Mouse (Mus musculus): ENCODE results near the gene Pdzrn4.

DNA sequence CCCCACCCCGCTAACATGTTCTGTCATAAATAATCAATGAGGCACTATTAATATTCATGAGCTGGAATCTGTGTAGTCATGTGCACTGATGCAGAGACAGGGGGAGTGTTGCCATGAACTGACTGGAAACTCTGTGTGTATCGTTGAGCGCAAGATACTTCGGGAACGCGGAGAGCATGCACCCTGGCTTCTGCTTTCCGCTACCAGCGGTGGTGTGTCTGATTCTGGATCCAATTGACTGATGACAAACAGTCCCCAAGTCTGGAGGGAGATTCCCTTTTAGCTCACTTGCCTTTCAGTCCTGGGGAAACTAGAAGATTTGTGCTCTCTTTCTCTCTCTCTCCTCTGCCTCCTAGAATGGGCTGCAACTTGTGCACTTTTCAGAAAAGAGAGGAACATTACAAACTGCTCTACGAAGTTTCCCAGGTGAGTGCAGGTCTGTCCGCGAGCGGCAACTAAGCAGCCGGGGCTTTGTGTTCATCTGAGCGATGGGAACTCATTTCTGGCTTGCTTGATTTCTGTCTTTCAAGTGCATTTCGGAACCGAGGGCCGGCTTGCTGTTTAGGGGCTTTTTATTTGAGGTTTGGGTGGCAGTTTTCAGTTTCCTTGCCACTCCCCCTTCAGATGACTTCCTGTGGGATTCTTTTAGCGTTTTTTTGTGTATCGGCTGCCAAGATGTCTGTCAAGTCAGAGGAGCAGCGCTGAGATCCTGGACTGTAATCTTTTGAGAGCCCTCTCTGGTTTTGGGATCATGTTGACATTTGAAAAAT is 200.5 kb downstream of the Pdzrn4 start:
- TF ChIP-seq POLR2A (IDR thresholded peaks at IDR 0.05; ENCODE audit: insufficient read depth, low read length) (no peak), EP300 (IDR thresholded peaks at IDR 0.05; ENCODE audit: insufficient read depth, low read depth, low read length) (no peak), CTCF (IDR thresholded peaks at IDR 0.05; ENCODE audit: low read depth, low read length) (no peak)
